Mouse (Mus musculus): Measurements from ENCODE around the gene Mfsd4b5. TPM values are rescaled to one million over a fixed set of nuclear protein-coding genes. Genes with fewer than 3 reads are reported as not detected.
"Not testable (repeated sequence)": the region's sequence is repeated elsewhere in the genome, so short reads cannot be mapped to it uniquely, and the experiment has no call there.

The Mfsd4b5 gene
- polyA plus RNA-seq, 1 experiment, result not detected

DNA sequence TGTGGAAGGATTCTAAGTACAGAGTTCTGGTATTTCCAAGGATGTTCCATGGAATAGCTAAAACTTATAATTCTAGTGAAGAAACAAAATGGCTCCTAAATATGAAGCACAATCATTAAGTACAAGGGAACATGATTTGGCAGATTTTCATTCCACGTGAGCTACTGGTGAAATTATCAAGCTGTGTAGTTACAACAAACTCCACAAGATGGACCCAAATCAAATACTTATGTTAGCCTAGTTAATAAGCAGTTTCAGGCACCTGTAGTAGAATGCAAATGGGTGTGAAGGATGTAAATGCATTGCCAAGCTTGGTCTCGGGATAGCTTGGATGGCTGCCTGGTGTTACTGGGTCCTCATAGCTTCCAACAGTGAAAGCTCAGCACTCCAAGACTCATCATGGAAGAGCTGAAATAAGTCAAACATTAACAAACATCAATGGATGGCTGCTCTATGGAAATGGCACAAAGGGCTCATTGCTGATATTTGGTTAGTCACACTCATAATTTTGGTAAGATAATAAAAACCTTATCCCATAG, 30.0 kb downstream of the Mfsd4b5 start:
- H3K4me3 ChIP-seq (replicated peaks), result no peak overlapping the region
- no peaks in the 10 kb centered on the region for H3K36me3 ChIP-seq (ENCODE audit: control insufficient read depth)
- TF ChIP-seq GATA1 (IDR thresholded peaks at IDR 0.05; ENCODE audit: low read length) (no peak), TAL1 (IDR thresholded peaks at IDR 0.05; ENCODE audit: low read length) (no peak)
- H3K27me3 ChIP-seq (ENCODE audit: control insufficient read depth), result peaks cover 7% of the 10 kb centered on the region
- peaks cover 14% of the 10 kb centered on the region for H3K4me1 ChIP-seq (ENCODE audit: control insufficient read depth)
- H3K9me3 ChIP-seq (ENCODE audit: control insufficient read depth, low read length), result no peaks in the 10 kb centered on the region

DNA sequence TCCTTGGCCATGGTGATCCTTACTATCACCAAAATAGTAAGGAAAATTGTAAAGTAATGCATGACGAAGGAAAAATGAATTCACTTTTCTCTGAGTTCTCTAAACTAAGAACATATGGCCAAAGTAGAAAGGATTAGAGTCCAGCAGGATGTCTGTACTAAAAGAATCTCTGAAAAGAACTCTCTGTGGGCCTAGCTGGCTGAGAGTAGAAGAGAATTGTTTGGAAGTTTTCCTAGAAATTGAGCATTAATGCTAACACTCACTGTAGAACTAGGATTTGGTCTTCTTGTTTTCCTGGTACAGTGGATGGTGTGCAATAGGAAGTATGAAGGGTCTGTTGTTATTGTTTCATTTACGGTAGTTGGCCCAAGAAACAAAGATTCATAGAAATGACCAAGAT, 31.3 kb downstream of the Mfsd4b5 start:
- TF ChIP-seq GATA1 (IDR thresholded peaks at IDR 0.05; ENCODE audit: low read length) (no peak), TAL1 (IDR thresholded peaks at IDR 0.05; ENCODE audit: low read length) (no peak)
- Histone ChIP-seq H3K36me3 (ENCODE audit: control insufficient read depth) (no peaks in the 10 kb centered on the region), H3K27me3 (ENCODE audit: control insufficient read depth) (peaks cover 7% of the 10 kb centered on the region), H3K4me3 (replicated peaks) (no peak overlapping the region), H3K4me1 (ENCODE audit: control insufficient read depth) (peaks cover 9% of the 10 kb centered on the region), H3K9me3 (ENCODE audit: control insufficient read depth, low read length) (no peaks in the 10 kb centered on the region)

- Histone ChIP-seq H3K4me3 (replicated peaks) (no peak overlapping the region), H3K27me3 (ENCODE audit: control insufficient read depth) (no peaks in the 10 kb centered on the region), H3K9me3 (ENCODE audit: control insufficient read depth, low read length) (no peaks in the 10 kb centered on the region), H3K36me3 (ENCODE audit: control insufficient read depth) (no peaks in the 10 kb centered on the region), H3K4me1 (ENCODE audit: control insufficient read depth) (no peaks in the 10 kb centered on the region)
- TF ChIP-seq TAL1 (IDR thresholded peaks at IDR 0.05; ENCODE audit: low read length) (no peak), GATA1 (IDR thresholded peaks at IDR 0.05; ENCODE audit: low read length) (no peak)
Observed at GRCm38 (mm10) chr10:39949377-39949954, 37.0 kb downstream of the Mfsd4b5 start.

DNA sequence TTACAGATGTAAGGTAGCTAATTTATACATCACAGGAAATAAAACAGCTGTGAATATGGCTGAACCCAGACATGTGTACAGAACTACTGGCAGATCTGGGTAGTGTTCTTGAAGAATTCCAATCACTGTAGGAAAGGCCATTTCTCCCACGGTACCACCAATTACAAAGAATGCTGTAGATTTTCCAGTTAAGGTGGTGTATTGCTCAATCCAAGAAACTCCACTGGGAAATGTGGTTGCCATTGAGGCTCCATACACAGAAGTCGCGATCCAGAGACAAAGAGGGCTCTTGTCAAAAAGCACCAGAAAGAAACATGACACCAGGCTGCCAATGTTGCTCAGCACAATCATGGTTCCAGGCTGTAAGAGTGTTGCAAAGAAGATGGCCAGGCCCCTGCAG, 39.3 kb downstream of the Mfsd4b5 start:
- H3K27me3 ChIP-seq (ENCODE audit: control insufficient read depth); H3K9me3 ChIP-seq (ENCODE audit: control insufficient read depth, low read length); H3K4me1 ChIP-seq (ENCODE audit: control insufficient read depth); H3K4me3 ChIP-seq (replicated peaks); H3K36me3 ChIP-seq (ENCODE audit: control insufficient read depth): not testable (repeated sequence)

- no peak overlapping the region for H3K4me3 ChIP-seq (replicated peaks)
- TF ChIP-seq GATA1 (IDR thresholded peaks at IDR 0.05; ENCODE audit: low read length) (no peak), TAL1 (IDR thresholded peaks at IDR 0.05; ENCODE audit: low read length) (no peak)
- no peaks in the 10 kb centered on the region for H3K9me3 ChIP-seq (ENCODE audit: control insufficient read depth, low read length)
- no peaks in the 10 kb centered on the region for H3K4me1 ChIP-seq (ENCODE audit: control insufficient read depth)
- H3K27me3 ChIP-seq (ENCODE audit: control insufficient read depth), result no peaks in the 10 kb centered on the region
- H3K36me3 ChIP-seq (ENCODE audit: control insufficient read depth), result no peaks in the 10 kb centered on the region
Observed at GRCm38 (mm10) chr10:39936553-39936952, 49.9 kb downstream of the Mfsd4b5 start.

GRCm38 (mm10) chr10:39926616-39927139, 59.8 kb downstream of the Mfsd4b5 start, which contains the start of gene Mfsd4b2:
Mfsd4b2 (minus strand) TSS chr10:39926923.
- Histone ChIP-seq H3K4me1 (ENCODE audit: control insufficient read depth) (peaks cover 3% of the 10 kb centered on the region), H3K9me3 (ENCODE audit: control insufficient read depth, low read length) (no peaks in the 10 kb centered on the region), H3K4me3 (replicated peaks) (no peak within 1 kb of the TSS), H3K36me3 (ENCODE audit: control insufficient read depth) (no peaks in the 10 kb centered on the region), H3K27me3 (ENCODE audit: control insufficient read depth) (peaks cover 28% of the 10 kb centered on the region)
- TF ChIP-seq GATA1 (IDR thresholded peaks at IDR 0.05; ENCODE audit: low read length), result no peak
- TF ChIP-seq TAL1 (IDR thresholded peaks at IDR 0.05; ENCODE audit: low read length), result no peak

- not testable (repeated sequence) for H3K36me3 ChIP-seq (ENCODE audit: control insufficient read depth); H3K4me1 ChIP-seq (ENCODE audit: control insufficient read depth); H3K4me3 ChIP-seq (replicated peaks); H3K9me3 ChIP-seq (ENCODE audit: control insufficient read depth, low read length)
- peaks cover 28% of the 10 kb centered on the region for H3K27me3 ChIP-seq (ENCODE audit: control insufficient read depth)
Observed at GRCm38 (mm10) chr10:39924556-39924955, 61.9 kb downstream of the Mfsd4b5 start.

GRCm38 (mm10) chr10:39912616-39913015, 73.8 kb downstream of the Mfsd4b5 start:
- H3K27me3 ChIP-seq (ENCODE audit: control insufficient read depth), result no peaks in the 10 kb centered on the region
- no peaks in the 10 kb centered on the region for H3K4me1 ChIP-seq (ENCODE audit: control insufficient read depth)
- TF ChIP-seq TAL1 (IDR thresholded peaks at IDR 0.05; ENCODE audit: low read length), result no peak
- no peak for TF ChIP-seq GATA1 (IDR thresholded peaks at IDR 0.05; ENCODE audit: low read length)
- H3K4me3 ChIP-seq (replicated peaks), result no peak overlapping the region
- no peaks in the 10 kb centered on the region for H3K36me3 ChIP-seq (ENCODE audit: control insufficient read depth)
- no peaks in the 10 kb centered on the region for H3K9me3 ChIP-seq (ENCODE audit: control insufficient read depth, low read length)

DNA sequence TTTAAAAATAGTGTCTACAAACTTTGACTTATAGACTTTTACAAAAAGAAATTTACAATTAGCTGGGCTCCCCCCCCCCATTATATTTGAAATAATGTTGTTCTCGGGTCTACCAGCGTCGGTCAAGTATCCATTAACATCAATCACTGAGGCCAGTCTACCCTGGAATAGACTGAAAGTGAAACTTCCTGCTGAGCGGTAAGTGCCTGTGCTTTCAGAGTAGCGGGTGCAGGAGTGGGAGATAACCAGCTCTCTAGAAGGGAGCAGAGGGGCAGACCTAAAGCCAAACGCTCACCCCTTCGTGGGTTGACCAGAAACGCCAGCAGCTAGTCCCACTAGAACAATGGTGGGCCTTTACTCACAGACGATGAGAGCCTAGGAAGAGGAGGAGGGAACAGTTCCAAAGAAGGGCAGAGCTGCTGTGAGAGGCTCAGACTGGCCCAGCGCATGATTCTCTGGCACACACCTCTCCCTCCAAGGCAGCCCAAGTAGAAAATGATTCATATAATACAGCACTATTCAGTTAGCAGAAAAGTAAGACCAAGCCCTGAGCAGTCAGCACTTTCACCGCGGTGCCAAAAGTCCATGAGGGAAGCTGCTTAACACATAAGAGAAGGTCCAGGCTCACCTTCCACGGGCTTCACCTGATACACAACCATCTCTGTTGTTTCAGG, 77.5 kb downstream of the Mfsd4b5 start:
- Histone ChIP-seq H3K36me3 (ENCODE audit: control insufficient read depth) (no peaks in the 10 kb centered on the region), H3K27me3 (ENCODE audit: control insufficient read depth) (no peaks in the 10 kb centered on the region)

More for the DNA sequence above, 77.5 kb downstream of the Mfsd4b5 start:
- Histone ChIP-seq H3K4me1 (ENCODE audit: control insufficient read depth) (no peaks in the 10 kb centered on the region), H3K9me3 (ENCODE audit: control insufficient read depth, low read length) (no peaks in the 10 kb centered on the region), H3K4me3 (replicated peaks) (no peak overlapping the region)
- TF ChIP-seq GATA1 (IDR thresholded peaks at IDR 0.05; ENCODE audit: low read length), result no peak
- no peak for TF ChIP-seq TAL1 (IDR thresholded peaks at IDR 0.05; ENCODE audit: low read length)

Other genes starting within 250 kb of the Mfsd4b5 start
- gene Mfsd4b4, start 87.4 kb downstream of the Mfsd4b5 start, polyA plus RNA-seq (2012), result not detected in 2 replicates
- not detected in 2 replicates for gene Mfsd4b2, start 59.7 kb downstream of the Mfsd4b5 start, polyA plus RNA-seq (2012)
- not detected in 2 replicates for gene Mfsd4b3, start 26.5 kb downstream of the Mfsd4b5 start, polyA plus RNA-seq (2012)
- not detected in 2 replicates for gene Mfsd4b1, start 38.6 kb upstream of the Mfsd4b5 start, polyA plus RNA-seq (2012)
- 9.7 and 11.1 TPM in 2 replicates for gene Slc16a10, start 155.6 kb upstream of the Mfsd4b5 start, polyA plus RNA-seq (2012)

Data from erythroblast, embryonic 14.5 days (primary cell).